Mouse (Mus musculus) kidney, postnatal 36 days (tissue): Measurements from ENCODE around the gene Slc35d2.

Experiments used
- DNase-seq, 2 experiments: peaks; one replicate each; pipeline ENCODE4 v3.0.0; 2021 to 2022; ENCODE audit warnings: mixed read lengths in 2 of 2

Gene Slc35d2

DNA sequence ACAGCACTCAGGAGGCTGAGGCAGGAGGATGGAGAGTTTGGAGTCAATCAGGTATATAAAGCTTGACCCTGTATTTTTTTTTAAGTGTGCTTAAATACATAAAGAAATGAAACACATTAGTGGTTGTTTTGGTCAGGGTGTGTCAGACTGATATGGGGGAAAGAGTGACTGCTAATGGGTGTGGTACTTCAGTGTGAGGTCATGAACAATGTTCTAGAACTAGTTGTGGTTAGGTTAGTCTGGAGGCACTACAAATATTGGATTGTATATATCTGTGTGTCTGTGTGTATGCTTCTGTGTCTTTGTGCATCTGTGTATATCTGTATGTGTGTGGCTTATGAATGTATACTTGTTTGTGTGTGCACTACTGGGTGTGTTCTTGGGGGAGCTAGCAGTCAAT, 79.6 kb downstream of the Slc35d2 start:
- DNase-seq = no peak

GRCm38 (mm10) chr13:64048467-64048866, 80.7 kb downstream of the Slc35d2 start:
- no peak for DNase-seq
